Mouse (Mus musculus) forebrain, embryonic 13.5 days (tissue): ENCODE measurements around the gene Rftn1. TPM values are rescaled to one million over a fixed set of nuclear protein-coding genes. Genes with fewer than 3 reads are reported as not detected.

Experiments
- ATAC-seq: fragments of 200-750 bp; cut with Nextera tagmentation; 2 replicates; pipeline ENCODE4 v1.8.0; 2017
- H3K27ac ChIP-seq: fragments of 300-500 bp; sonication (generic); 2 replicates; pipeline ENCODE4 v1.5.1; 2015; ENCODE audit warnings: inconsistent platforms, mild to moderate bottlenecking, moderate library complexity
- H3K27me3 ChIP-seq: fragments of 300-500 bp; sonication (generic); 2 replicates; pipeline ENCODE4 v1.6.1; 2015; ENCODE audit warnings: mild to moderate bottlenecking, inconsistent platforms
- H3K36me3 ChIP-seq: fragments of 300-500 bp; sonication (generic); 2 replicates; pipeline ENCODE4 v1.6.1; 2015; ENCODE audit warnings: mild to moderate bottlenecking, inconsistent platforms; ENCODE audit not compliant: poor library complexity, severe bottlenecking
- H3K4me1 ChIP-seq: fragments of 300-500 bp; sonication (generic); 2 replicates; pipeline ENCODE4 v1.6.1; 2015; ENCODE audit warnings: inconsistent platforms
- H3K4me2 ChIP-seq: fragments of 300-500 bp; sonication (generic); 2 replicates; pipeline ENCODE4 v1.6.1; 2015; ENCODE audit warnings: inconsistent platforms, mild to moderate bottlenecking, moderate library complexity
- H3K4me3 ChIP-seq: fragments of 300-500 bp; sonication (generic); 2 replicates; pipeline ENCODE4 v1.5.1; 2015; ENCODE audit warnings: mild to moderate bottlenecking, inconsistent platforms
- H3K9ac ChIP-seq: fragments of 300-500 bp; sonication (generic); 2 replicates; pipeline ENCODE4 v1.6.1; 2015; ENCODE audit warnings: mild to moderate bottlenecking, inconsistent platforms
- H3K9me3 ChIP-seq: fragments of 300-500 bp; sonication (generic); replicated peaks from 2 replicates; pipeline ENCODE4 v1.6.1; 2016; ENCODE audit warnings: inconsistent platforms
- WGBS: fragments of 180-500 bp; shearing (Covaris S2); methylation state at CpG from one replicate; pipeline ENCODE4 v1.1.7; 2015; 5-methylcytosine and 5-hydroxymethylcytosine counted together
- polyA plus RNA-seq: library from polyadenylated mRNA; unstranded; fragments of >200 nt; fragmentation: Nextera tagmentation; extraction: Ambion mirVana; gene quantifications from 2 replicates; pipeline ENCODE4 v1.2.1, GENCODE M21; 2015

Gene Rftn1
- 15.3 and 18.7 TPM in 2 replicates for polyA plus RNA-seq

DNA sequence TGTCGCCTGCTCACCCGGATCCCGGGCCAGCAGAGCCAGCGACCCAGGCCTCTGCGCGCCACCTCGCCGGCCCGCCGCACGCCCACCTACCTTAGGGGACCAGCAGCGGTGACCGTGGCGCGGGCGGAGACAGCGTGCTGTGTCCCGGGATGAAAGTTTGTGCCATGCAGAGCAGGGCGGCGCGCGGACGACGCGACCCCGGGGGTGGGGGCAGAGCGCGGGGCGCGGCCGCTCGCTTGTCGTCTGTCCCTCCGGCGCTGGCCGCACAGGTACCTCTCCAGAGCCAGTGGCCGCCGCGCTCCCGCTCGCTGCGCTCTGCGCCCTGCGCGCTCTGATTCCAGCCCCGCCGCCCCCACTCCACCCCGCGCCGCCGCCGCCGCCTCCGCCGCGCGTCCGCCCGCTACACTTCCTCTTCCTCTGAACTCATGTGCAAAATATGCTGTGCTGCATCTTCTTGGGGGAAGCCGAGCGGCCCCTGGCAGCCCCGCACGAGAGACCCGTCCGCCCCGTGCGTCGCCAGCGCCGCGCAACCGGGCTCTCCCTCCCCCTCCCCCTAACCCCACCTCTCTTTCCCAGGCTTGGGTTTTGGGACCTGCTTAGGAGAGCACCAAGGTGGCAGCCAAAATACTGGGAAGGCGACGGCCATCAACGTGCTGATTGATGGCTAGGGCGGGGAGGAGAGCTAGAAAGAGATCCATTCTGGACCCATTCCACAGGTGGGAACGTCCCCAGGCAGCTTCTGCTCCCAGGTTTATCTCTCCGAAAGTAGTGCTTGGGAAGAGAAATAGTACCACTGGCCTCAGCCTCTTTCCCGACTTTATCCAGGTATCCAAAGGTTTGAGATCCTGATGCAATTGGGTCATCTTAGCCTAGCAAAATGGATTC is at the start of gene Rftn1:
Gene Rftn1, minus strand, starts transcription at position 544 of the 885 bp plus-strand sequence.
- Histone ChIP-seq H3K27ac (peak within 1 kb of the TSS; percentile 6), H3K9ac (peak within 1 kb of the TSS; percentile 73), H3K4me1 (peaks cover 31% of the 10 kb centered on the region), H3K27me3 (peaks cover 38% of the 10 kb centered on the region), H3K36me3 (no peaks in the 10 kb centered on the region), H3K9me3 (no peaks in the 10 kb centered on the region), H3K4me3 (peak within 1 kb of the TSS; percentile 69), H3K4me2 (peak within 1 kb of the TSS; percentile 99)
- ATAC-seq = peak; percentile 36
- WGBS = 1% methylated on average over 54 of the region's 79 CpGs

DNA sequence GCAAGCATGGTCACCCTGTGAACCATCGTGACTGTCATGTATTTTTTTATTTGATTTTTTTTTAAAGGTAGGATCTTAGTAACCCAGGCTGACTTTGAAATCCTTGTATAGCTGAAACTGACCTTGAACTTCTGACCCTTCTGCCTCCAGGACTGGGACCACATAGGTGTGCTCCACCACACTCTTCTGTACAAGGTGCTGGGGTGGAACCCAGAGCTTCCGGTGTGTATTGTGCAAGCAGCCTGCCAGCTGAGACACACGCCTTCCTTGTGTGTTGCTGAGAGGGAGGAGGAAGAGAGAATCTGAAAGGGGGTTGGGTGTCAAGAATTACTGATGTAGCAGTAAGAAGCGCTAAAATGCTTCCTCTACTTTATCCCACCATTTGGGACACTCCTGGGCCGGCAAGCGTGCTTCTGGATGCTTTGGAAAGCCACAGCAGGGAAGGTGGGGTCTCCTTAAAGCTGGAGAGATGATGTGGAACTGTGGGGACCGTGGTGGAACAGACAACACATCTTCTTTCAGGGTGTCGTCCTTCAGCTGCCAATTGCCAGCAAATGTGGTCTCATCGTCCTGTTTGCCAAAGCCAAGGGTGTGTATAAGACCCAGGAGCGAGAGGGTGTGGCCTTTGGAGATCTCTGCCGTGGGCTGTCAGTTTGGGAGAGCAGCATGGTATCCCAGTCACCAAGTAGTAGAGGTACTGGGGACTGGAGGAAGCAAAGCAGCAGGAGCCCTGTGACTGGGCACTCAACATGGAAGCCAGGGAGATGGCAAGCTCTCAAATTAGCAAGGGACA is 47.5 kb upstream of the Rftn1 start:
- 0 out of 2 replicates have a peak, but pooled peaks cover 5% of the 10 kb centered on the region for H3K27me3 ChIP-seq
- H3K9me3 ChIP-seq = no peaks in the 10 kb centered on the region
- peaks cover 22% of the 10 kb centered on the region for H3K4me1 ChIP-seq
- no peaks in the 10 kb centered on the region for H3K36me3 ChIP-seq
- H3K9ac ChIP-seq = no peak overlapping the region; the same call in 1 of the 2 replicates
- no peak; the same call in 1 of the 2 replicates for ATAC-seq
- no peak overlapping the region for H3K4me2 ChIP-seq
- 65% methylated on average over 11 of the region's 11 CpGs for WGBS
- no peak overlapping the region for H3K4me3 ChIP-seq
- no peak overlapping the region for H3K27ac ChIP-seq

DNA sequence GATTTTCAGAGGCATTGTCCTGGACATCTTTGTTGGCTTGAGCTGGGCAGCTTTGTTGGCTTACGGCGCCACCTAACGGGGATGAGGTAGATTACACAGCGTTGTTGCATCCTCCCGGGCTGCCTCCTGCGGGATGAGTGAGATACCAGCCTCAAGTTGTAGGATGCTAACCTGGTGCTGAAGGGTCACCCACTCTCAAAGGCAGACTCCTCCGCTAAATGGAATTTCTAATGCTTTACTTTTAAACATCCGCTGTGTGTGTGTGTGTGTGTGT is 46.9 kb upstream of the Rftn1 start:
- WGBS = 3% methylated on average over 8 of the region's 8 CpGs
- ATAC-seq = peak; percentile 88
- Histone ChIP-seq H3K9ac (peak overlapping the region; percentile 37; the same call in 1 of the 2 replicates), H3K4me1 (peaks cover 22% of the 10 kb centered on the region), H3K4me3 (no peak overlapping the region), H3K36me3 (no peaks in the 10 kb centered on the region), H3K27me3 (0 out of 2 replicates have a peak, but pooled peaks cover 5% of the 10 kb centered on the region), H3K9me3 (no peaks in the 10 kb centered on the region), H3K27ac (peak overlapping the region; percentile 82), H3K4me2 (peak overlapping the region; percentile 37; the same call in 1 of the 2 replicates)

DNA sequence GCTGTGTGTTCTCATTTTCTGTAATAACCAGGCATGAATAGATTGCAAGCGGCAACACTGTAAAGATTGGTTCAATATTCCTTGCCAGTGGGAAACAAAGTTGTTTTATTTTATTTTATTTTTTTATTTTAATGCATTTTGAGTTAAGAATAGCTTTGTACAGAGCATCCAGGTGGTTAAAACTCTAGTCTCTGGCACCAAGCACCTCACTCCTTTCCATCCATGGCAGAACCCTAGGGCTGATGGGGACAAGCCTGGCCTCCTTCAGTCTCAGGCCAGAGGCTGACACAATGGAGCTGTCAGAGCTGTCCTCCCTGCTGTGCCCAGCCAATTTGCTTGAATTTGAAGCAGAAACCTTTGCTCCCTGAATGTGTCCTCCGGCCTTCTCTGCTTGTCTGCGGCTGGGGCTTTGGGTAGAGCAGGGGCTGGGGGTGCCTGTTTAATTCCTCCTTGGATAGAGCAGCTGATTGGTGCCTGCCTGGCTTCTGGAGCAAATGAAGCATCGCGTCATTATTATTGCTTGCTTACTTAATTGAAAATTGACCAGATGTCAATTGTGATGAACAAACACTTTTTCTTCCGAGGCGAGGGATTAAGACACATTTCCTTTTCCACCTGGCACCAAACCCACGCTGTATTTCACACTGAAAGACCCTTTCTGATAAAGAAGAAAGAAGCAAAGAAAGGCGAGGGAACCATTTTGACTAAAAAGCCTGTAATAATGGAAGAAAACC is 46.4 kb upstream of the Rftn1 start:
- H3K9ac ChIP-seq = peak overlapping the region; percentile 37
- ATAC-seq = peak; percentile 89
- peaks cover 22% of the 10 kb centered on the region for H3K4me1 ChIP-seq
- peak overlapping the region; percentile 37 for H3K4me2 ChIP-seq
- no peak overlapping the region for H3K4me3 ChIP-seq
- 7% methylated on average over 9 of the region's 9 CpGs for WGBS
- no peaks in the 10 kb centered on the region for H3K9me3 ChIP-seq
- no peaks in the 10 kb centered on the region for H3K36me3 ChIP-seq
- 0 out of 2 replicates have a peak, but pooled peaks cover 5% of the 10 kb centered on the region for H3K27me3 ChIP-seq
- H3K27ac ChIP-seq = peak overlapping the region; percentile 82

DNA sequence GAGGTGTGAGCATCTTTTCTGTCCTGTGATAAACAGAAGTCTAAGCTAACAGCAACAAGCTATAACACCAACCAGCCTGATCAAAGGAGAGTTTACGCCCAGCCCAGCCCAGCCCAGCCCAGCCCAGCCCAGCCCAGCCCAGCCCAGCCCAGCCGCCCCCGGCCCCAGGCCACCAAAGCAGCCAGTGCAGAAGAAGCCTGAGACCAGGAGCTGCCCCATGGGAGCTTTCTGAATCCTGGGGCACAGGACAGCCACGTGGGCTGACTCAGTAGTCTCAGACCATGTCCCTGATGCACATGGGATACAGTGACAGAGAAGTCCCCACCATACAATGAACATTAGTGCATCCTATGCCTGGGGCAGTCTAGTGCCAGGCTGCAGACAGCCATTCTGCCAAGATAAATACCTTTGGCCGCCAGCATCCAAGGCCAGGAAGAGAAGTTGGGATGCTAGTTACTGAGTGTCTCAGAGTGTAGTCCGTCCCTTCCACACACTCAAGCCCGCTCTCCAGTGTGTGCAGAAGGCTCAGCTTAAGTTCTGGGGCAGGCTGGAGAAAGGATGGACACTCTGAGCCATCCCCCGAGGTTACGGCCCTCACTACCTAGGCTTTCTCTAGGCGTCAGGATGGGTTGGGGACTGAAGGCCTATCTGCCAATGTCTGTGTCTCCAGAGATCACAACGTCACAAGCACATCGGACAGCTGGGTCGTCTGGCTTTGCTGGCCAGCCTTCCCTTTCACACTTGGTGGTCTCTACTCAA is 45.6 kb upstream of the Rftn1 start:
- Histone ChIP-seq H3K27me3 (0 out of 2 replicates have a peak, but pooled peaks cover 5% of the 10 kb centered on the region), H3K4me1 (peaks cover 22% of the 10 kb centered on the region), H3K4me3 (no peak overlapping the region), H3K4me2 (no peak overlapping the region), H3K27ac (peak overlapping the region; percentile 82), H3K9me3 (no peaks in the 10 kb centered on the region), H3K9ac (peak overlapping the region; percentile 21; the same call in 1 of the 2 replicates), H3K36me3 (no peaks in the 10 kb centered on the region)
- peak; percentile 16; the same call in 1 of the 2 replicates for ATAC-seq
- WGBS = 34% methylated on average over 13 of the region's 13 CpGs

DNA sequence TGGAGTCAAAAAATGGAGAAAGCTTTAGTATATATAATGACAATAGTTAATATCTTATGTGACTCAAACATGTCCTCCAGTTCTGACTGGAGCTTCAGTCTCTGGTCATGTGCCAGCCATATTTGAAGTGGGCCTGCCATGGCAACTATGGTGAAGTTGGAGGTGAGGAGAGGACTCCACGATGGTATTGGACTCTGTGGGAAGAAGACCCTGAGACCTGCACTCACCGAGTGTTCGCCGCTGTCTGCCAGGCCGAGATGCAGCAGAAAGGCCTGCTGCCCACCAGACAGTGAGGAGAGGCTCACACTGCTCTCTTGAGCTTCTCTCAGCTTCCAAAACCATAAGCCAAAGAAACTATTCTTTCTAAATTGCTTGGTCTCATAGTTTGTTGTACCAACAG is 43.5 kb upstream of the Rftn1 start:
- Histone ChIP-seq H3K4me3 (no peak overlapping the region), H3K4me1 (peaks cover 22% of the 10 kb centered on the region), H3K27ac (no peak overlapping the region), H3K9me3 (no peaks in the 10 kb centered on the region), H3K36me3 (no peaks in the 10 kb centered on the region), H3K27me3 (0 out of 2 replicates have a peak, but pooled peaks cover 5% of the 10 kb centered on the region), H3K4me2 (no peak overlapping the region), H3K9ac (no peak overlapping the region)
- 93% methylated on average over 5 of the region's 5 CpGs for WGBS
- no peak for ATAC-seq

DNA sequence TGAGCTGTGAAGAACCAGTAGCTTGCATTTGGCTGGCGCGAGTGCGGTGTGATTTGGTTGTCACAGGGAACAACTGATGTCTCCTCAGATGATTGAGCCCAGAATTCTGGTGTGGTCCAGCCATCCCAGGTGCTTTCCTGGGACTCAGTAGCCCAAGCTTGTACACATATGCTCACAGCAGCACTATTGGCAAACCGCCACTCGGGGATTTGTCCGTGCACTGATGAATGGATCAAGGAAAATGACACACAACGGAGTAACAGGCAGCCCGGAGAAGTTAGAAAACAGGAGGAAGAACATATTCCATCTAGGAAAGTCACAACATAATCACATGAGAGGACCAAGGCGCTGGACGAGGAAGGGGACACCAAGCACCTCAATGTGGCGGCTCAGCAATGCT is 42.3 kb upstream of the Rftn1 start:
- no peak overlapping the region for H3K4me2 ChIP-seq
- H3K9me3 ChIP-seq = no peaks in the 10 kb centered on the region
- H3K27me3 ChIP-seq = no peaks in the 10 kb centered on the region
- H3K36me3 ChIP-seq = no peaks in the 10 kb centered on the region
- no peak overlapping the region for H3K27ac ChIP-seq
- no peak for ATAC-seq
- peaks cover 18% of the 10 kb centered on the region for H3K4me1 ChIP-seq
- no peak overlapping the region for H3K4me3 ChIP-seq
- 86% methylated on average over 11 of the region's 11 CpGs for WGBS
- no peak overlapping the region for H3K9ac ChIP-seq

- peaks cover 3% of the 10 kb centered on the region for H3K4me1 ChIP-seq
- no peak for ATAC-seq
- no peak overlapping the region for H3K27ac ChIP-seq
- WGBS = 84% methylated on average over 8 of the region's 8 CpGs
- H3K4me3 ChIP-seq = no peak overlapping the region
- H3K4me2 ChIP-seq = no peak overlapping the region
- no peaks in the 10 kb centered on the region for H3K9me3 ChIP-seq
- H3K36me3 ChIP-seq = no peaks in the 10 kb centered on the region
- H3K27me3 ChIP-seq = no peaks in the 10 kb centered on the region
- H3K9ac ChIP-seq = no peak overlapping the region
These were observed 40.7 kb upstream of the Rftn1 start for GRCm38 (mm10) chr17:50231206-50231605.

DNA sequence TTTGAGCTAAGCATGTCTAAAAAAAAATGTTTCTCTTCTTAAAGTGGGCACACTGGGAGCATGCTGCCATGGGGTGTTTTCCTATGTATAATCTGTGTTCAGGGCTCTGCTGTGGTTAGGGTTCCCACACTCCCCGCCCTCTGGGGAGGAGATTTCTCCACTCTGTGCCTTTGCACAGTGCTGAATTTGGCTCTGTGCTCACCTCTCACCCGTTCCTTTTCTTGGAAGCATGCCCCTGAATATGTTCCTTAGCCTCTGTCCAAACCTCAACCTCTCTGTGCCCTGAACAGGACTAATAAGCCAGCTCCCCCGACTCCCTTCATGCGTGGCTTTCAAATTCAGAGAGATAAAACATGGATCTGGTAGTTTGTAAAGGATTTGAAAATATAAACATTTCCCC is 39.1 kb upstream of the Rftn1 start:
- ATAC-seq = no peak
- H3K27ac ChIP-seq = no peak overlapping the region
- no peaks in the 10 kb centered on the region for H3K36me3 ChIP-seq
- H3K9ac ChIP-seq = no peak overlapping the region
- H3K9me3 ChIP-seq = no peaks in the 10 kb centered on the region
- no peak overlapping the region for H3K4me2 ChIP-seq
- 80% methylated on average over 4 of the region's 4 CpGs for WGBS
- H3K4me1 ChIP-seq = no peaks in the 10 kb centered on the region
- H3K4me3 ChIP-seq = no peak overlapping the region
- no peaks in the 10 kb centered on the region for H3K27me3 ChIP-seq

DNA sequence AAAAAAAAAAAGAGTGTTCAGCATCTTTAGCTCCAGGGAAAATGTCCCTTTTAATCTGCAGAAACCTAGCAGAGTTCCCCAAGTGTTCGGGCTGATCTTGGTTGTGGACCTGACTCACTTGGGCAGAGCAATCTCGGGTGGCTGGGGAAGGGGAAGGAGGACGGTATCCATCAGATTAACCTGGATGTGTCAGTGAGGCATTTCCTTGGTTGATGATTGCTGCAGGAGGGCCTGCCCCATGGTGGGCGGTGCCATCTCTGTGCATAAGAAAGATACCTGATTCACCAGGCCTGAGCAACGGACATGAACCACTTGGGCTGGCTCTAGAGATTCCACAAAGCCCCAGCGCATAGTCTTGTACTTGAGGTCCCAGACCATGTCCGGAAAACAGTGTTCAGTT is 36.9 kb upstream of the Rftn1 start:
- Histone ChIP-seq H3K36me3 (no peaks in the 10 kb centered on the region), H3K4me2 (no peak overlapping the region), H3K9ac (no peak overlapping the region), H3K9me3 (no peaks in the 10 kb centered on the region), H3K4me3 (no peak overlapping the region), H3K27ac (no peak overlapping the region), H3K27me3 (no peaks in the 10 kb centered on the region), H3K4me1 (no peaks in the 10 kb centered on the region)
- no peak for ATAC-seq
- 77% methylated on average over 7 of the region's 7 CpGs for WGBS

GRCm38 (mm10) chr17:50224718-50225117 is 34.2 kb upstream of the Rftn1 start:
- no peak for ATAC-seq

More at GRCm38 (mm10) chr17:50224718-50225117, 34.2 kb upstream of the Rftn1 start:
- Histone ChIP-seq H3K4me2 (no peak overlapping the region), H3K9me3 (no peaks in the 10 kb centered on the region), H3K4me3 (no peak overlapping the region), H3K4me1 (no peaks in the 10 kb centered on the region), H3K36me3 (no peaks in the 10 kb centered on the region), H3K9ac (no peak overlapping the region), H3K27me3 (no peaks in the 10 kb centered on the region), H3K27ac (no peak overlapping the region)
- WGBS = 71% methylated on average over 5 of the region's 5 CpGs
